Comparison of ENCODE assay signal across 23 mouse cellular contexts in the genomic region with DNA sequence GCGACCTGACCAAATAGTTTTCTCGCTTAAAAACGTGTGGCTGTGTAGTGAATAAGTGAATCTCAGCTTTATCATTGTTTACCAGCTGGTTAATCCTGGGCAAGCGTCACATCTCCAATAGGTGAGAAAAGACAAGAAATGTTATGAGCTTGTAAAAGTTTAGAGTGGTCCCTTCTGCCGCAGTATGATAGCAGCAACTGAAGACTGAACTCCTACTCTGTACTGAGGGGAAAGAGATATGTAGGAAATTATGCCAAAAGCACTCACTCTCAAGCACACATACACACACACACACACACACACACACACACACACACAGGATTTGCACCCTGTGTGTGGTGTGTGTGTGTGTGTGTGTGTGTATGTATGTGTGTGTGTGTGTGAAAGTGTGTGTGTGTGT. TPM values are rescaled to one million over a fixed set of nuclear protein-coding genes. Genes with fewer than 3 reads are reported as not detected.
DNase-seq lines count a peak whose midpoint lies in the region; ATAC-seq and TF ChIP-seq lines count a peak whose summit lies in the region.
"Had no signal": no experiment of that assay in that cellular context is flagged by ENCODE, and none has a peak within 500 bp of the region (broad histone marks: within the 10 kb centered on the region; RNA-seq: fewer than 3 reads in every experiment).

No protein-coding gene starts in this region.

- ATAC-seq in liver, embryonic 11.5 days (replicated peaks; ENCODE audit: low FRiP score) = peak; percentile 54
- no peak for ATAC-seq in liver, postnatal 0 days
- peak; percentile 55; the same call in 1 of the 2 replicates for ATAC-seq in liver, embryonic 12.5 days
- ATAC-seq in liver, embryonic 13.5 days (ENCODE audit: low read depth) = peak; percentile 51; the same call in 1 of the 2 replicates
- ATAC-seq in liver, embryonic 14.5 days (ENCODE audit: insufficient read depth) = peak; percentile 57; the same call in 1 of the 2 replicates
- ATAC-seq in inflammation-experienced regulatory T-cells, adult 6 months = no peak
- no peak for ATAC-seq in forebrain, embryonic 12.5 days (ENCODE audit: low FRiP score)
- ATAC-seq: activated CD4-positive, CD25-positive, alpha-beta regulatory T cell, adult 4 months; CD4-positive, CD25-positive, alpha-beta regulatory T cell, adult 4 months; Patski had no signal

- H3K9me3 ChIP-seq in liver, embryonic 11.5 days (ENCODE audit: control insufficient read depth, low read length) = no peaks in the 10 kb centered on the region
- no peaks in the 10 kb centered on the region for H3K9me3 ChIP-seq in liver, postnatal 0 days (ENCODE audit: low read length)
- H3K9me3 ChIP-seq in liver, embryonic 12.5 days (replicated peaks) = no peaks in the 10 kb centered on the region
- no peaks in the 10 kb centered on the region for H3K9me3 ChIP-seq in liver, embryonic 13.5 days (replicated peaks)
- H3K9me3 ChIP-seq in liver, embryonic 14.5 days (ENCODE audit: control insufficient read depth, low read length) = no peaks in the 10 kb centered on the region
- H3K9me3 ChIP-seq in forebrain, embryonic 12.5 days = 0 out of 2 replicates have a peak, but pooled peaks cover 5% of the 10 kb centered on the region
- H3K9me3 ChIP-seq: G1E had no signal

- H3K9ac ChIP-seq in liver, embryonic 11.5 days (ENCODE audit: low read depth, low read length) = no peak overlapping the region
- H3K9ac ChIP-seq in liver, postnatal 0 days (replicated peaks) = no peak overlapping the region
- no peak overlapping the region for H3K9ac ChIP-seq in liver, embryonic 12.5 days
- no peak overlapping the region for H3K9ac ChIP-seq in liver, embryonic 13.5 days
- no peak overlapping the region for H3K9ac ChIP-seq in liver, embryonic 14.5 days (replicated peaks)
- H3K9ac ChIP-seq in forebrain, embryonic 12.5 days = no peak overlapping the region

- no peak overlapping the region for H3K4me3 ChIP-seq in liver, embryonic 11.5 days (ENCODE audit: low read depth, low read length)
- H3K4me3 ChIP-seq in liver, postnatal 0 days (ENCODE audit: low read depth, low read length) = no peak overlapping the region
- H3K4me3 ChIP-seq in liver, embryonic 12.5 days = no peak overlapping the region
- H3K4me3 ChIP-seq in liver, embryonic 13.5 days (replicated peaks) = no peak overlapping the region
- no peak overlapping the region for H3K4me3 ChIP-seq in liver, embryonic 14.5 days (ENCODE audit: insufficient read depth in 1 of 2, low read depth in 2 of 2, low read length in 2 of 2)
- H3K4me3 ChIP-seq in forebrain, embryonic 12.5 days (replicated peaks) = no peak overlapping the region

- DNase-seq in liver, embryonic 11.5 days (ENCODE audit: low spot score) = no peak
- no peak for DNase-seq in liver, postnatal 0 days
- DNase-seq in liver = no peak
- DNase-seq in liver, embryonic 13.5 days = no peak
- DNase-seq in liver, embryonic 14.5 days (ENCODE audit: low read depth in 3 of 3, low spot score in 3 of 3) = no peak
- DNase-seq: adrenal gland, adult 2 months; adrenal gland, adult 8-10 months; adrenal gland, postnatal 10 days; adrenal gland, postnatal 14 days; adrenal gland, postnatal 25 days; adrenal gland, postnatal 36 days; B cell, adult 2 months; cerebellum, adult 11 months; cerebellum, adult 11-12 months had no signal

- no peak for TF ChIP-seq CTCF in liver, postnatal 0 days (IDR thresholded peaks at IDR 0.05; ENCODE audit: low read depth)
- TF ChIP-seq CTCF in liver, embryonic 14.5 days (IDR thresholded peaks at IDR 0.05; ENCODE audit: low read depth) = no peak

- 70% methylated on average over 5 of the region's 5 CpGs for WGBS in liver, embryonic 11.5 days
- 63% methylated on average over 5 of the region's 5 CpGs for WGBS in liver, postnatal 0 days (ENCODE audit: insufficient replicate concordance)
- WGBS in liver, embryonic 12.5 days (ENCODE audit: insufficient replicate concordance) = 56% methylated on average over 5 of the region's 5 CpGs
- 43% methylated on average over 5 of the region's 5 CpGs for WGBS in liver, embryonic 13.5 days (ENCODE audit: insufficient replicate concordance)
- 35% methylated on average over 5 of the region's 5 CpGs for WGBS in liver, embryonic 14.5 days (ENCODE audit: insufficient replicate concordance)
- 79% methylated on average over 5 of the region's 5 CpGs for WGBS in forebrain, embryonic 12.5 days

- no peaks in the 10 kb centered on the region for H3K4me1 ChIP-seq in liver, embryonic 11.5 days (replicated peaks; ENCODE audit: control insufficient read depth, insufficient read depth, low read length)
- H3K4me1 ChIP-seq in liver, postnatal 0 days (ENCODE audit: insufficient read depth) = no peaks in the 10 kb centered on the region
- H3K4me1 ChIP-seq in liver, embryonic 12.5 days = peaks cover 19% of the 10 kb centered on the region
- peaks cover 18% of the 10 kb centered on the region for H3K4me1 ChIP-seq in liver, embryonic 13.5 days (replicated peaks)
- peaks cover 0 to 15% of the 10 kb centered on the region in 2 experiments; a peak in 3 of 4 replicates for H3K4me1 ChIP-seq in liver, embryonic 14.5 days (replicated peaks; ENCODE audit: control insufficient read depth in 2 of 2, insufficient read depth in 2 of 2, low read length in 1 of 2)
- H3K4me1 ChIP-seq in forebrain, embryonic 12.5 days = no peaks in the 10 kb centered on the region

- H3K27me3 ChIP-seq in liver, embryonic 11.5 days (replicated peaks; ENCODE audit: control insufficient read depth, insufficient read depth, low read length) = no peaks in the 10 kb centered on the region
- H3K27me3 ChIP-seq in liver, postnatal 0 days (ENCODE audit: insufficient read depth, low read length) = no peaks in the 10 kb centered on the region
- no peaks in the 10 kb centered on the region for H3K27me3 ChIP-seq in liver, embryonic 12.5 days (replicated peaks)
- no peaks in the 10 kb centered on the region for H3K27me3 ChIP-seq in liver, embryonic 13.5 days
- H3K27me3 ChIP-seq in liver, embryonic 14.5 days (ENCODE audit: control insufficient read depth, insufficient read depth, low read length) = no peaks in the 10 kb centered on the region
- H3K27me3 ChIP-seq in forebrain, embryonic 12.5 days = no peaks in the 10 kb centered on the region
- H3K27me3 ChIP-seq: CH12.LX, Patski had no signal

- no peak overlapping the region for H3K27ac ChIP-seq in liver, embryonic 11.5 days (ENCODE audit: low read depth, low read length)
- H3K27ac ChIP-seq in liver, postnatal 0 days (ENCODE audit: low read depth) = no peak overlapping the region
- no peak overlapping the region for H3K27ac ChIP-seq in liver, embryonic 12.5 days
- H3K27ac ChIP-seq in liver, embryonic 13.5 days = no peak overlapping the region
- no peak overlapping the region for H3K27ac ChIP-seq in liver, embryonic 14.5 days
- H3K27ac ChIP-seq in forebrain, embryonic 12.5 days = no peak overlapping the region

- H3K36me3 ChIP-seq in liver, embryonic 11.5 days (ENCODE audit: control insufficient read depth, insufficient read depth, low read length) = no peaks in the 10 kb centered on the region
- no peaks in the 10 kb centered on the region for H3K36me3 ChIP-seq in liver, postnatal 0 days (replicated peaks; ENCODE audit: insufficient read depth, low read length)
- no peaks in the 10 kb centered on the region for H3K36me3 ChIP-seq in liver, embryonic 12.5 days
- no peaks in the 10 kb centered on the region for H3K36me3 ChIP-seq in liver, embryonic 13.5 days
- H3K36me3 ChIP-seq in liver, embryonic 14.5 days (replicated peaks; ENCODE audit: control insufficient read depth, insufficient read depth, low read depth) = no peaks in the 10 kb centered on the region
- H3K36me3 ChIP-seq in forebrain, embryonic 12.5 days (replicated peaks) = no peaks in the 10 kb centered on the region
- H3K36me3 ChIP-seq: G1E had no signal

- TF ChIP-seq EP300 in liver, postnatal 0 days (IDR thresholded peaks at IDR 0.05; ENCODE audit: low read depth) = no peak
- TF ChIP-seq EP300 in liver, embryonic 14.5 days (IDR thresholded peaks at IDR 0.05; ENCODE audit: low read depth) = no peak

- H3K4me2 ChIP-seq in liver, embryonic 11.5 days = no peak overlapping the region
- H3K4me2 ChIP-seq in liver, postnatal 0 days (ENCODE audit: low read depth, low read length) = no peak overlapping the region
- no peak overlapping the region for H3K4me2 ChIP-seq in liver, embryonic 12.5 days
- H3K4me2 ChIP-seq in liver, embryonic 13.5 days = no peak overlapping the region
- H3K4me2 ChIP-seq in liver, embryonic 14.5 days (ENCODE audit: low read depth) = no peak overlapping the region
- H3K4me2 ChIP-seq in forebrain, embryonic 12.5 days = no peak overlapping the region

RNA-seq across cellular contexts. Expression of a gene that starts 26.2 kb away (rescaled TPM):
- polyA plus RNA-seq in liver, embryonic 11.5 days (2014; fragmentation: Nextera tagmentation; extraction: Ambion mirVana) = 2.3 and 2.6 TPM in 2 replicates
- polyA plus RNA-seq in liver, postnatal 0 days (2015; fragmentation: Nextera tagmentation; extraction: Ambion mirVana) = 1.7 and 1.8 TPM in 2 replicates
- polyA plus RNA-seq in liver, embryonic 12.5 days (2016; fragmentation: Nextera tagmentation; extraction: Ambion mirVana) = 1.2 and 1.8 TPM in 2 replicates
- polyA plus RNA-seq in liver, embryonic 13.5 days (2015; fragmentation: Nextera tagmentation; extraction: Ambion mirVana) = 1.3 and 1.7 TPM in 2 replicates
- 0.12 and 0.37 TPM in 2 replicates for polyA plus RNA-seq in liver, embryonic 14.5 days (2012; rRNA removed)
- polyA plus RNA-seq in liver, embryonic 14.5 days (2014; fragmentation: Nextera tagmentation; extraction: Ambion mirVana) = 0.53 and 0.69 TPM in 2 replicates
- not detected for polyA plus RNA-seq in inflammation-experienced regulatory T-cells, adult 6 months (2017; shearing (Covaris generic))
- polyA plus RNA-seq in forebrain, embryonic 12.5 days (2016; fragmentation: Nextera tagmentation; extraction: Ambion mirVana) = 0.54 and 0.66 TPM in 2 replicates
- polyA plus RNA-seq: activated CD4-positive, CD25-positive, alpha-beta regulatory T cell, adult 4 months; C2C12; CD4-positive, CD25-positive, alpha-beta regulatory T cell, adult 4 months; G1E had no signal

Comparison
In these comparisons a context has a peak if more than half of its experiments do, and no peak if none do; other contexts are left out.
1. ATAC-seq: peak in liver, embryonic 11.5 days (single experiment), liver, embryonic 12.5 days (single experiment), liver, embryonic 13.5 days (single experiment) and liver, embryonic 14.5 days (single experiment); none in liver, postnatal 0 days (single experiment), inflammation-experienced regulatory T-cells, adult 6 months (single experiment) and forebrain, embryonic 12.5 days (single experiment).